Mouse (Mus musculus): ENCODE data around the gene Cir1. TPM values are rescaled to one million over a fixed set of nuclear protein-coding genes. Genes with fewer than 3 reads are reported as not detected.

Gene Cir1
- 10 to 100 TPM; 27.0 to 29.3 TPM for total RNA-seq (2021)

GRCm38 (mm10) chr2:73312152-73313116, at the start of gene Cir1, which contains the start of gene Scrn3:
TSS of gene Cir1 (minus strand) at chr2:73312701.
TSS of gene Scrn3 (plus strand) at chr2:73312601.
- DNase-seq (ENCODE audit: extremely low spot score in 1 of 2, low spot score in 1 of 2), result peak; percentile 79 to 86

GRCm38 (mm10) chr2:73360536-73360935, 48.0 kb upstream of the Cir1 start:
- no peak for DNase-seq (ENCODE audit: extremely low spot score in 1 of 2, low spot score in 1 of 2)

- no peak for DNase-seq (ENCODE audit: extremely low spot score in 1 of 2, low spot score in 1 of 2)
Observed at GRCm38 (mm10) chr2:73359941-73360340, 47.4 kb upstream of the Cir1 start.

- no peak for DNase-seq (ENCODE audit: extremely low spot score in 1 of 2, low spot score in 1 of 2)
Observed at GRCm38 (mm10) chr2:73357004-73357403, 44.5 kb upstream of the Cir1 start.

GRCm38 (mm10) chr2:73351927-73352374, 39.5 kb upstream of the Cir1 start:
- no peak for DNase-seq (ENCODE audit: extremely low spot score in 1 of 2, low spot score in 1 of 2)

- no peak for DNase-seq (ENCODE audit: extremely low spot score in 1 of 2, low spot score in 1 of 2)
Observed at GRCm38 (mm10) chr2:73351496-73351895, 39.0 kb upstream of the Cir1 start.

- DNase-seq (ENCODE audit: extremely low spot score in 1 of 2, low spot score in 1 of 2), result no peak
Observed at GRCm38 (mm10) chr2:73348221-73348620, 35.7 kb upstream of the Cir1 start.

- DNase-seq (ENCODE audit: extremely low spot score in 1 of 2, low spot score in 1 of 2), result no peak
Observed at GRCm38 (mm10) chr2:73347766-73348165, 35.3 kb upstream of the Cir1 start.

- no peak for DNase-seq (ENCODE audit: extremely low spot score in 1 of 2, low spot score in 1 of 2)
Observed at GRCm38 (mm10) chr2:73347136-73347535, 34.6 kb upstream of the Cir1 start.

GRCm38 (mm10) chr2:73346345-73347086, 34.0 kb upstream of the Cir1 start:
- DNase-seq (ENCODE audit: extremely low spot score in 1 of 2, low spot score in 1 of 2), result peak; percentile 43 to 47

- no peak for DNase-seq (ENCODE audit: extremely low spot score in 1 of 2, low spot score in 1 of 2)
Observed at GRCm38 (mm10) chr2:73345204-73345603, 32.7 kb upstream of the Cir1 start.

- DNase-seq (ENCODE audit: extremely low spot score in 1 of 2, low spot score in 1 of 2), result no peak
Observed at GRCm38 (mm10) chr2:73343701-73344100, 31.2 kb upstream of the Cir1 start.

GRCm38 (mm10) chr2:73338415-73338814, 25.9 kb upstream of the Cir1 start:
- DNase-seq (ENCODE audit: extremely low spot score in 1 of 2, low spot score in 1 of 2), result no peak

GRCm38 (mm10) chr2:73335949-73336348, 23.4 kb upstream of the Cir1 start:
- DNase-seq (ENCODE audit: extremely low spot score in 1 of 2, low spot score in 1 of 2), result no peak

GRCm38 (mm10) chr2:73325871-73326270, 13.4 kb upstream of the Cir1 start:
- no peak for DNase-seq (ENCODE audit: extremely low spot score in 1 of 2, low spot score in 1 of 2)

- no peak for DNase-seq (ENCODE audit: extremely low spot score in 1 of 2, low spot score in 1 of 2)
Observed at GRCm38 (mm10) chr2:73322991-73323390, 10.5 kb upstream of the Cir1 start.

- DNase-seq (ENCODE audit: extremely low spot score in 1 of 2, low spot score in 1 of 2), result no peak
Observed at GRCm38 (mm10) chr2:73319218-73319617, 6.7 kb upstream of the Cir1 start.

GRCm38 (mm10) chr2:73317426-73317825, 4.9 kb upstream of the Cir1 start:
- no peak for DNase-seq (ENCODE audit: extremely low spot score in 1 of 2, low spot score in 1 of 2)

- no peak for DNase-seq (ENCODE audit: extremely low spot score in 1 of 2, low spot score in 1 of 2)
Observed at GRCm38 (mm10) chr2:73314311-73314710, 1.8 kb upstream of the Cir1 start.

- DNase-seq (ENCODE audit: extremely low spot score in 1 of 2, low spot score in 1 of 2), result peak; percentile 21 to 25
Observed at GRCm38 (mm10) chr2:73313117-73313501, 608 bp upstream of the Cir1 start.

GRCm38 (mm10) chr2:73306006-73306405, 6.5 kb downstream of the Cir1 start:
- no peak for DNase-seq (ENCODE audit: extremely low spot score in 1 of 2, low spot score in 1 of 2)

Measured in layer of hippocampus, postnatal 25 days (tissue).